Mouse (Mus musculus) erythroblast, adult 5-6 weeks (primary cell): ENCODE results near the gene Spo11. TPM values are rescaled to one million over a fixed set of nuclear protein-coding genes. Genes with fewer than 3 reads are reported as not detected.

ENCODE experiments used
- total RNA-seq, 2 experiments: library from RNA; stranded (forward) in 1 of 2; stranded (reverse) in 1 of 2; fragments of 150-400 nt in 1 of 2; fragments of 200-764, 138-1000 nt in 1 of 2; gene quantifications; 2 replicates each; pipeline versions ENCODE4 v1.2.3 to v1.2.4; 2015 to 2017; ENCODE audit warnings: low replicate concordance in 2 of 2

Gene Spo11
- total RNA-seq, 2 experiments from 2014 or later = not detected

Other genes starting within 250 kb of the Spo11 start
- not detected in 2 replicates for gene Bmp7, start 37.4 kb upstream of the Spo11 start, total RNA-seq (2015; ENCODE audit: low replicate concordance)
- 0.26 TPM in 1 of 2 replicates, not detected in the other for gene Bmp7, start 37.4 kb upstream of the Spo11 start, total RNA-seq (2017; ENCODE audit: low replicate concordance)
- gene Rae1, start 22.4 kb downstream of the Spo11 start, total RNA-seq (2015; ENCODE audit: low replicate concordance) = 46.4 and 52.5 TPM in 2 replicates
- gene Rae1, start 22.4 kb downstream of the Spo11 start, total RNA-seq (2017; ENCODE audit: low replicate concordance) = 59.4 and 91.0 TPM in 2 replicates
- gene Rbm38, start 42.8 kb downstream of the Spo11 start, total RNA-seq (2015; ENCODE audit: low replicate concordance) = 1,075 and 1,106 TPM in 2 replicates
- 502 and 855 TPM in 2 replicates for gene Rbm38, start 42.8 kb downstream of the Spo11 start, total RNA-seq (2017; ENCODE audit: low replicate concordance)
- not detected in 2 replicates for gene Ctcfl, start 141.8 kb downstream of the Spo11 start, total RNA-seq (2015; ENCODE audit: low replicate concordance)
- gene Ctcfl, start 141.8 kb downstream of the Spo11 start, total RNA-seq (2017; ENCODE audit: low replicate concordance) = not detected in 2 replicates
- not detected in 2 replicates for gene Pck1, start 175.3 kb downstream of the Spo11 start, total RNA-seq (2015; ENCODE audit: low replicate concordance)
- not detected in 2 replicates for gene Pck1, start 175.3 kb downstream of the Spo11 start, total RNA-seq (2017; ENCODE audit: low replicate concordance)
- gene Zbp1, start 241.2 kb downstream of the Spo11 start, total RNA-seq (2015; ENCODE audit: low replicate concordance) = 4.4 and 11.1 TPM in 2 replicates
- 3.0 and 6.4 TPM in 2 replicates for gene Zbp1, start 241.2 kb downstream of the Spo11 start, total RNA-seq (2017; ENCODE audit: low replicate concordance)